9 mouse cellular contexts compared by ENCODE assay signal in the genomic region with DNA sequence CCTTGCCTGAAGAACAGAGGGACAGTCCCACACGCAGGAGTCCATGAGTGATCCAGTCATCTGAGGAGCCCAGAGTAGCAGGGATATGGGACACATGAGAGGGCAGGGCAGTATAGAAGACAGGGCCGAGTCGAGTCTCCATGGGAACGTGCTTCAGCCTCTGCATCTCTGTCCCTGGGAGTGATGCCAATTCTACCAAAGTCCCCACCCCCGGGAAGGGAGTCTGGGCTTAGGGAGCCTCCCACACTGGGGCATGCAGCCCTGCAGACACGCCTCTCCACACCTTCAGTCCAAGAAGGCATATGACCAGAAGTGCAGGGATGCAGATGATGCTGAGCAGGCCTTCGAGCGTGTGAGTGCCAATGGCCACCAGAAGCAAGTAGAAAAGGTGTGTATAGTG. TPM values are rescaled to one million over a fixed set of nuclear protein-coding genes. Genes with fewer than 3 reads are reported as not detected.
DNase-seq lines count a peak whose midpoint lies in the region; ATAC-seq and TF ChIP-seq lines count a peak whose summit lies in the region.
"Had no signal": no experiment of that assay in that cellular context is flagged by ENCODE, and none has a peak within 500 bp of the region (broad histone marks: within the 10 kb centered on the region; RNA-seq: fewer than 3 reads in every experiment).

No protein-coding gene starts in this region.

- no peak for TF ChIP-seq CTCF in intestine, postnatal 0 days (IDR thresholded peaks at IDR 0.05; ENCODE audit: low read depth)

- WGBS in intestine, embryonic 15.5 days = 51% methylated on average over 8 of the region's 8 CpGs
- 43% methylated on average over 8 of the region's 8 CpGs for WGBS in intestine, postnatal 0 days

- H3K36me3 ChIP-seq in intestine, embryonic 15.5 days = no peaks in the 10 kb centered on the region; the same call in 1 of the 2 replicates
- H3K36me3 ChIP-seq in intestine, postnatal 0 days (ENCODE audit: control insufficient read depth, insufficient read depth) = no peaks in the 10 kb centered on the region

- H3K27ac ChIP-seq in intestine, embryonic 15.5 days = no peak overlapping the region
- H3K27ac ChIP-seq in intestine, postnatal 0 days (ENCODE audit: low read depth, low read length) = no peak overlapping the region
- H3K27ac ChIP-seq: macrophage had no signal

- H3K27me3 ChIP-seq in intestine, embryonic 15.5 days (replicated peaks) = no peaks in the 10 kb centered on the region
- 0 out of 2 replicates have a peak, but pooled peaks cover 3% of the 10 kb centered on the region for H3K27me3 ChIP-seq in intestine, postnatal 0 days (replicated peaks; ENCODE audit: control insufficient read depth, insufficient read depth, low read length)

- no peak overlapping the region for H3K4me3 ChIP-seq in intestine, embryonic 15.5 days (replicated peaks)
- H3K4me3 ChIP-seq in intestine, postnatal 0 days (ENCODE audit: low read depth, low read length) = no peak overlapping the region

- peak; percentile 46 to 50 for DNase-seq in cerebellum, postnatal 10 days
- DNase-seq in cerebellum, adult 11 months = no peak
- DNase-seq in ovary, adult 18-20 months (ENCODE audit: low spot score) = peak; percentile 65
- DNase-seq in ovary, postnatal 10 days (ENCODE audit: low spot score) = no peak
- peak; percentile 38 for DNase-seq in telencephalon, adult 2 months (ENCODE audit: low read depth, low spot score)

- ATAC-seq in intestine, embryonic 15.5 days = peak; percentile 43; the same call in 1 of the 2 replicates
- ATAC-seq in intestine, postnatal 0 days = no peak
- no peak for ATAC-seq in granulocyte monocyte progenitor cell, adult 5-6 weeks (replicated peaks; ENCODE audit: poor library complexity, severe bottlenecking)

- H3K9me3 ChIP-seq in intestine, embryonic 15.5 days = no peaks in the 10 kb centered on the region
- no peaks in the 10 kb centered on the region for H3K9me3 ChIP-seq in intestine, postnatal 0 days (ENCODE audit: control insufficient read depth)

- no peak overlapping the region for H3K9ac ChIP-seq in intestine, embryonic 15.5 days
- H3K9ac ChIP-seq in intestine, postnatal 0 days (ENCODE audit: low read depth, low read length) = no peak overlapping the region

- H3K4me1 ChIP-seq in intestine, embryonic 15.5 days (replicated peaks) = peaks cover 13% of the 10 kb centered on the region; the same call in 1 of the 2 replicates
- 0 out of 2 replicates have a peak, but pooled peaks cover 3% of the 10 kb centered on the region for H3K4me1 ChIP-seq in intestine, postnatal 0 days (replicated peaks; ENCODE audit: control insufficient read depth, insufficient read depth, low read length)

- H3K4me2 ChIP-seq in intestine, embryonic 15.5 days (replicated peaks) = no peak overlapping the region
- H3K4me2 ChIP-seq in intestine, postnatal 0 days (replicated peaks; ENCODE audit: low read depth) = no peak overlapping the region

RNA-seq across cellular contexts. Expression of a gene that starts 33.2 kb away (rescaled TPM):
- 1.5 and 1.6 TPM in 2 replicates for polyA plus RNA-seq in intestine, embryonic 15.5 days (2015; fragmentation: Nextera tagmentation; extraction: Ambion mirVana)
- 0.69 and 0.80 TPM in 2 replicates for polyA plus RNA-seq in intestine, postnatal 0 days (2015; fragmentation: Nextera tagmentation; extraction: Ambion mirVana)
- total RNA-seq in granulocyte monocyte progenitor cell, adult 5-6 weeks (2014; fragmentation: Nextera tagmentation) = 65.1 and 77.0 TPM in 2 replicates
- 101 and 110 TPM in 2 replicates for total RNA-seq in granulocyte monocyte progenitor cell, adult 5-6 weeks (2017)

RNA-seq across cellular contexts. Expression of a gene that starts 42.3 kb away (rescaled TPM):
- polyA plus RNA-seq in intestine, embryonic 15.5 days (2015; fragmentation: Nextera tagmentation; extraction: Ambion mirVana) = 404 and 411 TPM in 2 replicates
- polyA plus RNA-seq in intestine, postnatal 0 days (2015; fragmentation: Nextera tagmentation; extraction: Ambion mirVana) = 213 and 230 TPM in 2 replicates
- total RNA-seq in granulocyte monocyte progenitor cell, adult 5-6 weeks (2014; fragmentation: Nextera tagmentation) = 58.3 and 66.0 TPM in 2 replicates
- 28.0 and 50.9 TPM in 2 replicates for total RNA-seq in granulocyte monocyte progenitor cell, adult 5-6 weeks (2017)

Comparison
In these comparisons a context has a peak if more than half of its experiments do, and no peak if none do; other contexts are left out.
1. DNase-seq: peak in cerebellum, postnatal 10 days (2 of 2), ovary, adult 18-20 months (single experiment) and telencephalon, adult 2 months (single experiment); none in cerebellum, adult 11 months (single experiment) and ovary, postnatal 10 days (single experiment).